Mouse (Mus musculus) heart, postnatal 25 days (tissue): ENCODE results near the gene Ccdc38. TPM values are rescaled to one million over a fixed set of nuclear protein-coding genes. Genes with fewer than 3 reads are reported as not detected.

Experiments used
- DNase-seq: peaks from one replicate; pipeline ENCODE4 v3.0.0; 2022; ENCODE audit warnings: low spot score
- intact Hi-C: fragments of 180-260 bp; cut with DNase I; formaldehyde crosslinking; loops from one replicate; pipeline ENCODE4 v1.15.1; 2025
- total RNA-seq, 2 experiments: library from RNA; stranded (reverse); gene quantifications; 2 replicates each; pipeline ENCODE4 v1.2.3; 2021

The Ccdc38 gene
- not detected for total RNA-seq

- intact Hi-C loops = loop anchor here (10.0 kb wide), 1 partner anchor 496 kb away; no protein-coding TSS in a partner anchor
- DNase-seq = no peak
Measured at GRCm38 (mm10) chr10:93540431-93541210, at the start of gene Ccdc38. Gene Ccdc38, plus strand, starts transcription at chr10:93540632.

- intact Hi-C loops = no loop called here
- DNase-seq = no peak
Measured at GRCm38 (mm10) chr10:93500864-93501263, 39.6 kb upstream of the Ccdc38 start.

GRCm38 (mm10) chr10:93501346-93501745 is 39.1 kb upstream of the Ccdc38 start:
- no peak for DNase-seq
- intact Hi-C loops = no loop called here

GRCm38 (mm10) chr10:93508383-93508970 is 32.0 kb upstream of the Ccdc38 start:
- no peak for DNase-seq
- intact Hi-C loops = no loop called here

GRCm38 (mm10) chr10:93509532-93510153 is 30.8 kb upstream of the Ccdc38 start:
- intact Hi-C loops = no loop called here
- no peak for DNase-seq

GRCm38 (mm10) chr10:93515419-93515818 is 25.0 kb upstream of the Ccdc38 start:
- DNase-seq = no peak
- intact Hi-C loops = no loop called here

- intact Hi-C loops = no loop called here
- no peak for DNase-seq
Measured at GRCm38 (mm10) chr10:93515927-93516326, 24.5 kb upstream of the Ccdc38 start.

- no peak for DNase-seq
- intact Hi-C loops = no loop called here
Measured at GRCm38 (mm10) chr10:93517754-93518153, 22.7 kb upstream of the Ccdc38 start.

GRCm38 (mm10) chr10:93518186-93518585 is 22.2 kb upstream of the Ccdc38 start:
- no peak for DNase-seq
- intact Hi-C loops = no loop called here

GRCm38 (mm10) chr10:93518620-93519019 is 21.8 kb upstream of the Ccdc38 start:
- DNase-seq = no peak
- intact Hi-C loops = no loop called here

GRCm38 (mm10) chr10:93519159-93519558 is 21.3 kb upstream of the Ccdc38 start:
- intact Hi-C loops = no loop called here
- DNase-seq = no peak

- intact Hi-C loops = no loop called here
- DNase-seq = no peak
Measured at GRCm38 (mm10) chr10:93519756-93520155, 20.7 kb upstream of the Ccdc38 start.

GRCm38 (mm10) chr10:93520994-93521393 is 19.4 kb upstream of the Ccdc38 start:
- DNase-seq = no peak
- intact Hi-C loops = no loop called here

GRCm38 (mm10) chr10:93525329-93525728 is 15.1 kb upstream of the Ccdc38 start:
- intact Hi-C loops = no loop called here
- no peak for DNase-seq

- intact Hi-C loops = no loop called here
- no peak for DNase-seq
Measured at GRCm38 (mm10) chr10:93538287-93538686, 2.1 kb upstream of the Ccdc38 start.

- intact Hi-C loops = no loop called here
- DNase-seq = no peak
Measured at GRCm38 (mm10) chr10:93538818-93539217, 1.6 kb upstream of the Ccdc38 start.

- intact Hi-C loops = loop anchor here (10.0 kb wide), 1 partner anchor 495 kb away; no protein-coding TSS in a partner anchor
Measured at GRCm38 (mm10) chr10:93539775-93540430, 529 bp upstream of the Ccdc38 start, which contains the start of gene Amdhd1. Gene Amdhd1, minus strand, starts transcription at chr10:93540033.

GRCm38 (mm10) chr10:93541585-93541984 is 1.2 kb downstream of the Ccdc38 start:
- intact Hi-C loops = loop anchor here (10.0 kb wide), 1 partner anchor 497 kb away; no protein-coding TSS in a partner anchor
- DNase-seq = no peak

More at GRCm38 (mm10) chr10:93539775-93540430, 529 bp upstream of the Ccdc38 start, which contains the start of gene Amdhd1:
- peak; percentile 56 for DNase-seq

- no peak for DNase-seq
- intact Hi-C loops = loop anchor here (10.0 kb wide), 1 partner anchor 498 kb away; no protein-coding TSS in a partner anchor
Measured at GRCm38 (mm10) chr10:93542356-93542755, 1.9 kb downstream of the Ccdc38 start.

- intact Hi-C loops = loop anchor here (10.0 kb wide), 1 partner anchor 498 kb away; no protein-coding TSS in a partner anchor
- DNase-seq = no peak
Measured at GRCm38 (mm10) chr10:93543176-93543575, 2.7 kb downstream of the Ccdc38 start.
